Comparison of ENCODE assay signal across 7 mouse cellular contexts in genomic region chrX:12127106-12127670, GRCm38 (mm10). TPM values are rescaled to one million over a fixed set of nuclear protein-coding genes. Genes with fewer than 3 reads are reported as not detected.
DNase-seq lines count a peak whose midpoint lies in the region; ATAC-seq and TF ChIP-seq lines count a peak whose summit lies in the region.

No protein-coding gene starts in this region.

- peak overlapping the region; percentile 73 for H3K4me2 ChIP-seq in lung, embryonic 15.5 days
- H3K4me2 ChIP-seq in embryonic facial prominence, embryonic 14.5 days (ENCODE audit: low read depth, low read length), result peak overlapping the region; percentile 68
- H3K4me2 ChIP-seq in limb, embryonic 12.5 days, result peak overlapping the region; percentile 65

- 1% methylated on average over 24 of the region's 24 CpGs for WGBS in lung, embryonic 15.5 days
- 8% methylated on average over 20 of the region's 24 CpGs for WGBS in embryonic facial prominence, embryonic 14.5 days
- WGBS in limb, embryonic 12.5 days, result 2% methylated on average over 23 of the region's 24 CpGs
- 47% methylated on average over 24 of the region's 24 CpGs for WGBS in small intestine, adult 2 months

- H3K9me3 ChIP-seq in lung, embryonic 15.5 days, result no peaks in the 10 kb centered on the region
- no peaks in the 10 kb centered on the region for H3K9me3 ChIP-seq in embryonic facial prominence, embryonic 14.5 days (ENCODE audit: control insufficient read depth, low read length)
- H3K9me3 ChIP-seq in limb, embryonic 12.5 days, result no peaks in the 10 kb centered on the region

- peak overlapping the region; percentile 92; the same call in 1 of the 2 replicates for H3K27ac ChIP-seq in lung, embryonic 15.5 days
- H3K27ac ChIP-seq in embryonic facial prominence, embryonic 14.5 days (replicated peaks; ENCODE audit: low read depth, low read length), result peak overlapping the region; percentile 88
- H3K27ac ChIP-seq in limb, embryonic 12.5 days, result peak overlapping the region; percentile 94
- H3K27ac ChIP-seq in small intestine, adult 2 months (ENCODE audit: insufficient read depth, low read depth, low read length), result no peak overlapping the region

- TF ChIP-seq POLR2A in small intestine, adult 2 months (IDR thresholded peaks at IDR 0.05; ENCODE audit: low read depth, low read length), result no peak

- H3K27me3 ChIP-seq in lung, embryonic 15.5 days, result peaks cover 75% of the 10 kb centered on the region
- peaks cover 75% of the 10 kb centered on the region for H3K27me3 ChIP-seq in embryonic facial prominence, embryonic 14.5 days (replicated peaks; ENCODE audit: control insufficient read depth, insufficient read depth, low read length)
- H3K27me3 ChIP-seq in limb, embryonic 12.5 days, result peaks cover 97% of the 10 kb centered on the region
- H3K27me3 ChIP-seq in small intestine, adult 2 months (ENCODE audit: control insufficient read depth, insufficient read depth, low read length), result peaks cover 9% of the 10 kb centered on the region; the same call in 1 of the 2 replicates

- H3K9ac ChIP-seq in lung, embryonic 15.5 days, result peak overlapping the region; percentile 73
- peak overlapping the region; percentile 77 for H3K9ac ChIP-seq in embryonic facial prominence, embryonic 14.5 days (ENCODE audit: low read depth, low read length)
- H3K9ac ChIP-seq in limb, embryonic 12.5 days (replicated peaks), result peak overlapping the region; percentile 75

- DNase-seq in lung, postnatal 10 days, result no peak
- DNase-seq in embryonic facial prominence, embryonic 14.5 days (ENCODE audit: low spot score), result no peak
- no peak for DNase-seq in layer of hippocampus, postnatal 14 days (ENCODE audit: low spot score in 2 of 2)
- DNase-seq in frontal cortex, postnatal 10 days (ENCODE audit: low spot score in 2 of 2), result no peak

- TF ChIP-seq CTCF in small intestine, adult 2 months (IDR thresholded peaks at IDR 0.05; ENCODE audit: extremely low read depth, insufficient read length, insufficient replicate concordance, low read depth, low read length), result no peak

- peak overlapping the region; percentile 65 for H3K4me3 ChIP-seq in lung, embryonic 15.5 days
- peak overlapping the region; percentile 56 for H3K4me3 ChIP-seq in embryonic facial prominence, embryonic 14.5 days (ENCODE audit: low read depth, low read length)
- peak overlapping the region; percentile 57 for H3K4me3 ChIP-seq in limb, embryonic 12.5 days (replicated peaks)
- peak overlapping the region; percentile 71 for H3K4me3 ChIP-seq in small intestine, adult 2 months (ENCODE audit: low read depth, low read length)

- no peak for ATAC-seq in lung, embryonic 15.5 days (ENCODE audit: borderline replicate concordance, extremely low read depth, low FRiP score, low TSS enrichment)
- no peak for ATAC-seq in embryonic facial prominence, embryonic 14.5 days (ENCODE audit: low read depth)
- ATAC-seq in limb, embryonic 12.5 days (ENCODE audit: insufficient number of reproducible peaks, insufficient read depth, low FRiP score, low TSS enrichment, low read depth), result no peak

- no peaks in the 10 kb centered on the region for H3K36me3 ChIP-seq in lung, embryonic 15.5 days
- H3K36me3 ChIP-seq in embryonic facial prominence, embryonic 14.5 days (ENCODE audit: control insufficient read depth, insufficient read depth, low read length), result no peaks in the 10 kb centered on the region
- no peaks in the 10 kb centered on the region for H3K36me3 ChIP-seq in limb, embryonic 12.5 days
- H3K36me3 ChIP-seq in small intestine, adult 2 months (ENCODE audit: control insufficient read depth, insufficient read depth, low read length), result no peaks in the 10 kb centered on the region

- peaks cover 60% of the 10 kb centered on the region for H3K4me1 ChIP-seq in lung, embryonic 15.5 days
- H3K4me1 ChIP-seq in embryonic facial prominence, embryonic 14.5 days (ENCODE audit: control insufficient read depth, insufficient read depth, low read length), result peaks cover 16% of the 10 kb centered on the region
- peaks cover 75% of the 10 kb centered on the region for H3K4me1 ChIP-seq in limb, embryonic 12.5 days (replicated peaks)
- peaks cover 10% of the 10 kb centered on the region for H3K4me1 ChIP-seq in small intestine, adult 2 months (ENCODE audit: control insufficient read depth, insufficient read depth, insufficient read length, low read length)

RNA-seq across cellular contexts. Expression of gene Bcor, which starts 33.0 kb away (rescaled TPM):
- polyA plus RNA-seq in lung, embryonic 15.5 days (2015; fragmentation: Nextera tagmentation; extraction: Ambion mirVana), result 20.1 and 20.8 TPM in 2 replicates
- 15.0 and 17.7 TPM in 2 replicates for polyA plus RNA-seq in embryonic facial prominence, embryonic 14.5 days (2014; fragmentation: Nextera tagmentation; extraction: Ambion mirVana)
- polyA plus RNA-seq in limb, embryonic 12.5 days (2016; fragmentation: Nextera tagmentation; extraction: Ambion mirVana), result 25.6 and 30.5 TPM in 2 replicates
- polyA plus RNA-seq in small intestine, adult 2 months (2012; rRNA removed), result 4.5 and 5.5 TPM in 2 replicates
- total RNA-seq in layer of hippocampus, postnatal 14 days (2021), result 10 to 100 TPM; 18.6 to 19.1 TPM
